ENCODE assay signal across 9 mouse cellular contexts in genomic region chr10:66640890-66641847, GRCm38 (mm10).
A peak's percentile ranks its signal among the peaks of the same experiment; 100 is the strongest.
DNase-seq lines count a peak whose midpoint lies in the region; ATAC-seq lines count a peak whose summit lies in the region.
"Had no signal": no experiment of that assay in that cellular context is flagged by ENCODE, and none has a peak within 500 bp of the region (broad histone marks: within the 10 kb centered on the region; RNA-seq: fewer than 3 reads in every experiment).

No protein-coding gene starts in this region.

- H3K4me1 ChIP-seq in forebrain, embryonic 14.5 days (ENCODE audit: control insufficient read depth, insufficient read depth, low read length) = no peaks in the 10 kb centered on the region
- H3K4me1 ChIP-seq: lung, embryonic 15.5 days had no signal

- H3K4me2 ChIP-seq in forebrain, embryonic 14.5 days (ENCODE audit: low read length) = peak overlapping the region; percentile 12; the same call in 1 of the 2 replicates
- H3K4me2 ChIP-seq: lung, embryonic 15.5 days had no signal

- no peaks in the 10 kb centered on the region for H3K9me3 ChIP-seq in forebrain, embryonic 14.5 days (replicated peaks; ENCODE audit: control insufficient read depth, low read length)
- H3K9me3 ChIP-seq: lung, embryonic 15.5 days had no signal

- H3K27ac ChIP-seq in forebrain, embryonic 14.5 days (ENCODE audit: low read depth, low read length) = no peak overlapping the region; the same call in 1 of the 2 replicates
- H3K27ac ChIP-seq: lung, embryonic 15.5 days had no signal

- no peaks in the 10 kb centered on the region for H3K36me3 ChIP-seq in forebrain, embryonic 14.5 days (ENCODE audit: control insufficient read depth, insufficient read depth, low read length)
- H3K36me3 ChIP-seq: lung, embryonic 15.5 days had no signal

- peak; percentile 93 for ATAC-seq in cerebellum, adult (ENCODE audit: insufficient number of reproducible peaks, low FRiP score, low TSS enrichment)
- ATAC-seq in forebrain, embryonic 14.5 days = peak; percentile 82
- no peak for ATAC-seq in megakaryocyte progenitor cell, adult 5-6 weeks (replicated peaks; ENCODE audit: poor library complexity)

- no peak overlapping the region for H3K9ac ChIP-seq in forebrain, embryonic 14.5 days (ENCODE audit: low read length)
- H3K9ac ChIP-seq: lung, embryonic 15.5 days had no signal

- H3K27me3 ChIP-seq in forebrain, embryonic 14.5 days (replicated peaks; ENCODE audit: control insufficient read depth, insufficient read depth, low read length) = no peaks in the 10 kb centered on the region
- H3K27me3 ChIP-seq: lung, embryonic 15.5 days had no signal

- DNase-seq in Muller cell, postnatal 12 days (ENCODE audit: inconsistent ontology term) = peak; percentile 36
- DNase-seq in forebrain, embryonic 14.5 days (ENCODE audit: low spot score) = peak; percentile 79
- peak; percentile 61 to 63 for DNase-seq in layer of hippocampus, postnatal 36 days
- no peak for DNase-seq in thymus, adult 18-20 months
- DNase-seq in thymus, postnatal 10 days (ENCODE audit: low spot score in 2 of 2) = no peak
- no peak for DNase-seq in liver

- 36% methylated on average over 24 of the region's 24 CpGs for WGBS in forebrain, embryonic 14.5 days

- no peak overlapping the region for H3K4me3 ChIP-seq in forebrain, embryonic 14.5 days (ENCODE audit: low read depth, low read length)
- H3K4me3 ChIP-seq: lung, embryonic 15.5 days had no signal

Comparison
In these comparisons a context has a peak if more than half of its experiments do, and no peak if none do; other contexts are left out.
1. DNase-seq: peak in Muller cell, postnatal 12 days (single experiment), forebrain, embryonic 14.5 days (single experiment) and layer of hippocampus, postnatal 36 days (2 of 2); none in thymus, adult 18-20 months (0 of 2), thymus, postnatal 10 days (0 of 2) and liver (single experiment).